Mouse (Mus musculus) hindbrain, embryonic 14.5 days (tissue): ENCODE results near the gene Fbxl3. TPM values are rescaled to one million over a fixed set of nuclear protein-coding genes. Genes with fewer than 3 reads are reported as not detected.

Source experiments
- ATAC-seq: fragments of 200-750 bp; cut with Nextera tagmentation; 2 replicates; pipeline ENCODE4 v1.8.0; 2017; ENCODE audit warnings: moderate number of reproducible peaks, mild to moderate bottlenecking, moderate TSS enrichment, moderate library complexity; ENCODE audit not compliant: low FRiP score
- DNase-seq: peaks from one replicate; pipeline ENCODE4 v3.0.0-alpha.2; 2015; ENCODE audit warnings: low spot score
- H3K27ac ChIP-seq: fragments of 300-500 bp; sonication (generic); 2 replicates; pipeline ENCODE4 v1.5.1; 2014; ENCODE audit warnings: mild to moderate bottlenecking, moderate library complexity
- H3K27me3 ChIP-seq: fragments of 300-500 bp; sonication (generic); 2 replicates; pipeline ENCODE4 v1.6.1; 2014; ENCODE audit warnings: mild to moderate bottlenecking, low read length, mixed read lengths; ENCODE audit not compliant: control insufficient read depth, insufficient read depth
- H3K36me3 ChIP-seq: fragments of 300-500 bp; sonication (generic); replicated peaks from 2 replicates; pipeline ENCODE4 v1.6.1; 2014; ENCODE audit not compliant: control insufficient read depth, insufficient read depth
- H3K4me1 ChIP-seq: fragments of 300-500 bp; sonication (generic); replicated peaks from 2 replicates; pipeline ENCODE4 v1.6.1; 2014; ENCODE audit warnings: antibody characterized with exemption, low read length, mixed read lengths; ENCODE audit not compliant: control insufficient read depth, insufficient read depth
- H3K4me2 ChIP-seq: fragments of 300-500 bp; sonication (generic); replicated peaks from 2 replicates; pipeline ENCODE4 v1.6.1; 2014; ENCODE audit warnings: mild to moderate bottlenecking, moderate library complexity
- H3K4me3 ChIP-seq: fragments of 300-500 bp; sonication (generic); replicated peaks from 2 replicates; pipeline ENCODE4 v1.5.1; 2014; ENCODE audit warnings: mild to moderate bottlenecking, low read length
- H3K9ac ChIP-seq: fragments of 300-500 bp; sonication (generic); 2 replicates; pipeline ENCODE4 v1.6.1; 2014
- H3K9me3 ChIP-seq: fragments of 300-500 bp; sonication (generic); 2 replicates; pipeline ENCODE4 v1.6.1; 2016; ENCODE audit warnings: low read length; ENCODE audit not compliant: control insufficient read depth
- WGBS: fragments of 180-500 bp; shearing (Covaris S2); extraction: QIAGEN DNeasy Blood & Tissue Kit; methylation state at CpG from one replicate; pipeline ENCODE4 v1.1.7; 2014; 5-methylcytosine and 5-hydroxymethylcytosine counted together
- polyA plus RNA-seq: library from polyadenylated mRNA; unstranded; fragments of >200 nt; fragmentation: Nextera tagmentation; extraction: Ambion mirVana; gene quantifications from 2 replicates; pipeline ENCODE4 v1.2.1, GENCODE M21; 2014

Gene Fbxl3
- 34.5 and 36.2 TPM in 2 replicates for polyA plus RNA-seq

DNA sequence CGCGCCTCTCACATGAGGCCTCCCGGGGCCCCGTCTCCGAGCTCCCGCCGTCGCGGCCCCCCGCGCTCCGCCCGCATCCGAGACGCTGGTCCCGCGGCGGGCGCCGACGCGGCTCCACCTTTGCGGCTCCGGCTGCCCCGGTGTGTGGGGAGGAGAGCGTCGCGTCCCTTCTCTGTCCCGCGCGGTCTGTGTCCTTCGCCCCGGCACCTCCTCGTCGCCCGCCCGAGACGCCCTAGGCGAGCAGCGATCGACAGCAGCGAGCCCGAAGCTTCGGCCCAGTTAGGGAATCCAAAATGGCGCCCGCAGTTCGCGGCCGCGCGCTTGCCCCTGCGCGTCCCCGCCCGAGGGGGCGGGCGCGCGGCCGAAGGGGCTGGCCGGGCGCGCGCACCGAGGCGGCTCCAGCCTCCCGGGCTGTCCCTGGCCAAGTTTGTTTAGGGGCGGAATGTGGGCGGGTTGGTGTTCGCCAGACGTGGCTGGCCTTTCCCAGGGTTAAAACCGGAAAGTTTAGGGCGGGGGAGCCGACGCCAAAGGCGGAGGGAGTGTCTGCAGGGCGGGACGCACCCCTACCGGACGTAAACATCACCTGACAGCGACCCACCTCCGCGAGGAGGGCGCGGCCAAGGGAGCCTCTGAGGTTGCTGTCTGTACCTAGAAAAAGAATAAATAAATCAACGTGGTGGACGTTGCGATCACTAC lies at the start of gene Fbxl3:
Fbxl3 (minus strand) TSS at position 329 of the 696 bp plus-strand sequence.
- H3K9ac ChIP-seq: peak within 1 kb of the TSS; percentile 99
- peak within 1 kb of the TSS; percentile 78 for H3K4me2 ChIP-seq
- DNase-seq: peak; percentile 89
- peaks cover 8% of the 10 kb centered on the region for H3K36me3 ChIP-seq
- peak within 1 kb of the TSS; percentile 91 for H3K4me3 ChIP-seq
- under 1% methylated on average over 67 of the region's 88 CpGs for WGBS
- peak within 1 kb of the TSS; percentile 99 for H3K27ac ChIP-seq
- H3K9me3 ChIP-seq: no peaks in the 10 kb centered on the region
- no peaks in the 10 kb centered on the region for H3K27me3 ChIP-seq
- ATAC-seq: peak; percentile 86
- H3K4me1 ChIP-seq: peaks cover 32% of the 10 kb centered on the region

DNA sequence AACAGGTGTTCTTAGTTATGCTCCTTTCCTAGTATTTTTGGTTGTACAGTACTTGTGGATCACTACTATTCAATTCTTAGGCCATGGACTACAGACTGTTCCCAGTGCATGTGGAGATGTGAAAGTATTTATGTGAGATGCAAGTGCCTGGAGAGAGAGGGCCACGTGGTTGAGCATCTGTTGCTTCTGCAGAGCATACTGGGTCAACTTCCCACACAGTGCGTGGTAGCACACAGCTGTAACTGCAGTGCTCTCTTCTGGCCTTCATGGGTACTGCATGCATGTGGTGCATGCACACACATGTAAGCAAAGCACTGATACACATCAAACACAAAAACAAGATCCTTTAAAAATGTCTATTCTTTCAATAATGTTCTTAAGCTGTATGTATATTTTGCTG lies 32.6 kb upstream of the Fbxl3 start:
- no peak overlapping the region for H3K9ac ChIP-seq
- no peaks in the 10 kb centered on the region for H3K4me1 ChIP-seq
- ATAC-seq: no peak; the same call in 1 of the 2 replicates
- no peak for DNase-seq
- no peak overlapping the region for H3K4me2 ChIP-seq
- H3K27ac ChIP-seq: no peak overlapping the region
- 81% methylated on average over 2 of the region's 2 CpGs for WGBS
- no peaks in the 10 kb centered on the region for H3K9me3 ChIP-seq
- no peak overlapping the region for H3K4me3 ChIP-seq
- H3K36me3 ChIP-seq: peaks cover 82% of the 10 kb centered on the region
- H3K27me3 ChIP-seq: no peaks in the 10 kb centered on the region

DNA sequence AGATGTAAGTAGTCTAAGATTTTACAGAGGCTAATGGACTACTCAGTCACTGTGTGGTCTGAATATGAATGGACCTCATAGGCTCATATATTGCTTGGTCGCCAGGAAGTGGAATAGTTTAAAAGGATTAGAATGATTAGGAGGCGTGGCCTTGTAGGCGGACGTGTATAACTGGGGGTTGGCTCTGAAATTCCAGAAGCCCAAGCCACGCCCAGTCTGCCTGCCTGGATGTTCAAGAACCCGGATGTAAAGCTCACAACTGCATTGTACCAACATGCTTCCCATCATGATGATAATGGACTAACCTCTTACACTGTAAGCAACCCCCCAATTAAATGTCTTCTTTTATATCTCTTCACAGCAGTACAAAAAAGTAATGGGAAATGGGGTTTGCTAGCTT lies 26.4 kb upstream of the Fbxl3 start:
- H3K4me1 ChIP-seq: no peaks in the 10 kb centered on the region
- ATAC-seq (no peak; the same call in 1 of the 2 replicates), DNase-seq (no peak)
- H3K36me3 ChIP-seq: peaks cover 87% of the 10 kb centered on the region
- 90% methylated on average over 6 of the region's 6 CpGs for WGBS
- H3K9me3 ChIP-seq: no peaks in the 10 kb centered on the region
- H3K4me2 ChIP-seq: no peak overlapping the region
- H3K9ac ChIP-seq: no peak overlapping the region
- no peak overlapping the region for H3K27ac ChIP-seq
- H3K4me3 ChIP-seq: no peak overlapping the region
- H3K27me3 ChIP-seq: no peaks in the 10 kb centered on the region

DNA sequence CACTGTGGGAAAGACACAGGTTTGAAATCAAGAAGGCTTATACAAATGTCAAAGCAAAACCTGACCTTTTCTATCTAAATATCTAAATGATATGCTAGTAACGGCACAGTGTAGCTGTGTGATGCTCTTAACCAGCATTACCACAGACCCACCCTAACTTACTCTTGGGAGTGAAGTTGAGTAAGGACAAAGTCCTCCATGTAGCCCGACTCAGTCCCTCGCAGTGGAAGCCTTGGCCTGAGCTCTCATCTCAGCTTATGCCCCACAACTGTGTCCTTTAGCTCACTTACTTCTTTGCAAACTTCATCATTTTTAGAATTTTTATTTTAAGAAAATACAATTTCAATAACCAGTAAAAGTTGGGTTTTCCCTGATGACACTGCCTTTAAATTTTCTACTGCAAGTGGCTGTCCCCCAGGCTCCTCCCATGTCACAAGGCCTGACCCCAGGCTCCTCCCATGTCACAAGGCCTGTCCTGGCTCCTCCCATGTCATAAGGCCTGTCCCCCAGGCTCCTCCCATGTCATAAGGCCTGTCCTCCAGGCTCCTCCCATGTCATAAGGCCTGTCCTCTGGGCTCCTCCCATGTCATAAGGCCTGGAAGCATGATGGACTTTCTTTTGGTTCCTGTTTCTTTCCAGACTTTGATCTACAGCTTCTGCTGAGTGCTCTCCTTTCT lies 15.8 kb upstream of the Fbxl3 start:
- WGBS: 99% methylated on average over 3 of the region's 3 CpGs

DNA sequence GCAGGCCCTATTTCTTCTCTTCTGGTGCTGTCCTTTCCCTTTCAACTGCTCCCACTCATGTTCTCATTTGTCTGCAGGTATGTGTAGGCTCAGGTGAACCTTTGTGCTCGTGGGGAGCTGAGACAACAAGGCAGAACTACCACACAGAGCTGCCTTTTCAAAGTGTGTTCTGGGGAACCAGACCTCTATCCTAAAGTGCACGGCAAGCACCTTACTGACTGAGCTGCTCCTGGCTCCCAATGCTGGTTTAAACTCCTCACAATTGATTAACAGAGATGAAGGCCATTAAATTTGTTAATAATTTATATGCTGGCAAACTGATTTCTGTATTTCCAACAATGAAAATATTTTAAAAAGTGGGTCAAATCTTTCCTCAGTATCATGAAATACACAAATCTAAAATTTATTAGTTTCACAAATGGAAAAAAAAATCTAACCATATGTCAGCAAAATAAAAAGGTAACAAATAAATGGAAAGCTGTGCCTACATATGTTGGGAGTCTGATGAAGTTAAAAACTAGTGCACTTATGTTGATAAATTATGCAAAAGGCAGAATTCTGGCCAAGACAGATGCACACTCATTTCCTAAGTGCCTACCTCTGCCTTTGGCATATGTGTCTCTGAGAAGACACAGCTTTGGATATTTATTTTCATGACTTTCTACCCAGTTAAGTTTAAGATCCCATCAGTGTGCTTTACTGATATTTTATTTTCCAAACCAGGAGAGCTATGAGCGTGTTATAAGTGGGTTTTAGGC lies 13.4 kb upstream of the Fbxl3 start:
- H3K4me1 ChIP-seq: no peaks in the 10 kb centered on the region
- H3K4me3 ChIP-seq: no peak overlapping the region
- H3K36me3 ChIP-seq: peaks cover 58% of the 10 kb centered on the region
- H3K9me3 ChIP-seq: no peaks in the 10 kb centered on the region
- no peak for ATAC-seq
- H3K9ac ChIP-seq: no peak overlapping the region
- 92% methylated on average over 3 of the region's 3 CpGs for WGBS
- no peak overlapping the region for H3K27ac ChIP-seq
- no peak overlapping the region for H3K4me2 ChIP-seq
- DNase-seq: no peak
- no peaks in the 10 kb centered on the region for H3K27me3 ChIP-seq

More for the DNA sequence above, 15.8 kb upstream of the Fbxl3 start:
- no peak for DNase-seq
- Histone ChIP-seq H3K36me3 (peaks cover 78% of the 10 kb centered on the region), H3K9me3 (no peaks in the 10 kb centered on the region), H3K4me2 (no peak overlapping the region), H3K9ac (no peak overlapping the region), H3K27me3 (no peaks in the 10 kb centered on the region), H3K27ac (no peak overlapping the region), H3K4me3 (no peak overlapping the region), H3K4me1 (no peaks in the 10 kb centered on the region)
- no peak for ATAC-seq

DNA sequence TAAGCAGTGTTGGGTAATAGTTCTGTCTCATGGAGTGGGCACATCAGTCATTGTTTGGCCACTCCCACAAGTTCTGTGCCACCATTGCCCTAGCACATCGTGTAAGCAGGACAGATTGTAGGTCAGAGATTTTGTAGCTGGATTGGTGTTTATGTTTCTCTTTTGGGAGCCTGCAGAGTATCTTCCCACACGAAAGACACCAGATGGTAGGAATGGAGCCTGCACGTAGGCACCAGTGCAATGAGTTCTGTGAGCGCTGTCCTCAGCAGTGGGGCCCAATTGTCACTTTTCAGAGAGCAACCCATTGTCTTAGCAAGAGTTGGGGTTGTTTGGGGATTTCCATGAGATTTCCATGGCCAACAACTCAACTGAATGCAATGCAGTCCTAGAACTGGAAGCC lies 10.6 kb upstream of the Fbxl3 start:
- ATAC-seq (no peak), DNase-seq (no peak)
- no peak overlapping the region for H3K9ac ChIP-seq
- H3K4me1 ChIP-seq: no peaks in the 10 kb centered on the region
- H3K36me3 ChIP-seq: peaks cover 30% of the 10 kb centered on the region
- no peak overlapping the region for H3K4me3 ChIP-seq
- no peaks in the 10 kb centered on the region for H3K9me3 ChIP-seq
- no peaks in the 10 kb centered on the region for H3K27me3 ChIP-seq
- 90% methylated on average over 4 of the region's 4 CpGs for WGBS
- no peak overlapping the region for H3K4me2 ChIP-seq
- no peak overlapping the region for H3K27ac ChIP-seq

DNA sequence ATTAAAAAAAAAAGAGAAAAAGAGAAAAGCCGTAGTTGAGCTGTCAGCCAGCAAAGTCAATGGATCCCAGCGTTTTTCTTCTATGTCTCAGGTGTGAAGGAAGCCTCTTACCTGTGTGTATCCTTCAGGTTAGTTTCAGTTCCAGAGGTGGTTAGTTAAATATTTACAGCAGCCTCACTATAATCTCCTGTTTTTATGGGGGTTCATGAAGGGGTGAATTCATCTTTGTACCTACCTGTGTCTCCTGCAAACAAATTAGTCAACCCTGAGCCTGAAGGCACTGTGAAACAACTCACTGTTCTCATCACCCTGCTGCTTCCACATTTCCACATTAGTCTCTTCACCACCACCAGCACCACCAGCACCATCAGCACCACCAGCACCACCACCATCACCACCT lies 6.9 kb upstream of the Fbxl3 start:
- no peak for ATAC-seq
- Histone ChIP-seq H3K4me3 (no peak overlapping the region), H3K27ac (no peak overlapping the region), H3K9me3 (no peaks in the 10 kb centered on the region), H3K4me2 (no peak overlapping the region), H3K27me3 (no peaks in the 10 kb centered on the region), H3K4me1 (no peaks in the 10 kb centered on the region), H3K9ac (no peak overlapping the region), H3K36me3 (no peaks in the 10 kb centered on the region)
- WGBS: 100% methylated on average over 2 of the region's 2 CpGs
- no peak for DNase-seq

DNA sequence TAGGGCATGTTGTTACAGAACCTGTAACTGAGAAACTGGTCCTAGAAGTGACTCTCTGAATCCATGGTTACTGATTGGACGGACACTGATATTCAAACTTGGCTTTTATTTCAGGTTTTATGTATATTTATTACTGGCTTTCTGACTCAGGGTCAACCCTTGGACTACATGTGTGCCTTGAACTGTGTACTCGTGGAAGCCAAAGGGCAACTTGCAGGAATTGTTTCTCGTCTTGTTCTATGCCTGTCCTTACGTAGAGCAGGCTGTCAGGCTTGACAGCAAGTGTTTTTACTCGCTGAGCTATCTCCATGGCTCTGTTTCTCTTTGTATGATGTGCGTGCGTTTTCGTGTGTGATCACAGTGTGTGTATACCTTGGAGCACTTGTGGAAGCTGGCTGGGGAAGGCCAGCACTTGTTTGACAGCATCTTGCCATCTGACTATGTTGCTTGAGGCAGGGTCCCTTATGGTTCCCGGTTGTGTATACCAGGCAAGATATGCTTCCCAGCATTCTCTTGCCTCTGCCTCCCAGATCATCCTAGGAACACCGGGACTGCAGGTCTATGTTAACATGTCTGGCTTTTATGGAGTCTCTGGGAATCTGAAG lies 3.5 kb upstream of the Fbxl3 start:
- Histone ChIP-seq H3K9ac (no peak overlapping the region), H3K27ac (no peak overlapping the region), H3K4me3 (no peak overlapping the region), H3K4me1 (peaks cover 3% of the 10 kb centered on the region; the same call in 1 of the 2 replicates), H3K4me2 (no peak overlapping the region), H3K36me3 (no peaks in the 10 kb centered on the region), H3K27me3 (no peaks in the 10 kb centered on the region), H3K9me3 (no peaks in the 10 kb centered on the region)
- WGBS: 79% methylated on average over 10 of the region's 10 CpGs
- DNase-seq (no peak), ATAC-seq (no peak)

DNA sequence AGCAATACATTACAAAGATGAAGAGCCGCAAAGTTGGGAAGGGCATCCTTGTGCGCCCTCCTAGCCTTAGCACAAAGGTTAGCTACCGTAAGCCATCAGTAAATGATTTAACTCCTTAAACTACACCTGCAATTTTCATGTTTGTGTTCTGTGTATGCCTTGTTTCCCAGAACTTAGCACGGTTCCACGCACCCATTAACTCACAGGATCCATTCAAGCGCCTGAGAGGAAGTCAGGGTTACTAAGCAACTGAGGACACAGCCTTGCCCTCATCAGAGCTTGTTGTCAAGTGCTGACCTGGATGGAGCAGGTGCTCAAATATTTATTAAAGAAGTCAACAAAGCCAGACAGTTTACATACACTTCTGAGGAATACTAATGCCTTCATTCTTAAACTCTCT lies 2.9 kb upstream of the Fbxl3 start:
- no peak for DNase-seq
- Histone ChIP-seq H3K27me3 (no peaks in the 10 kb centered on the region), H3K9ac (no peak overlapping the region), H3K36me3 (no peaks in the 10 kb centered on the region), H3K4me2 (no peak overlapping the region), H3K4me3 (no peak overlapping the region), H3K4me1 (peaks cover 8% of the 10 kb centered on the region), H3K27ac (no peak overlapping the region), H3K9me3 (no peaks in the 10 kb centered on the region)
- WGBS: 59% methylated on average over 6 of the region's 6 CpGs
- ATAC-seq: no peak
